Mouse (Mus musculus) adrenal gland, postnatal 4 days (tissue): Measurements from ENCODE around the gene St6gal1. TPM values are rescaled to one million over a fixed set of nuclear protein-coding genes. Genes with fewer than 3 reads are reported as not detected.

ENCODE experiments used
- DNase-seq, 2 experiments: peaks; one replicate each; pipeline ENCODE4 v3.0.0; 2021 to 2022; ENCODE audit warnings: low spot score in 2 of 2, mixed read lengths in 2 of 2
- total RNA-seq, 2 experiments: library from RNA; stranded (reverse); gene quantifications; 2 replicates each; pipeline ENCODE4 v1.2.3; 2021

The St6gal1 gene
- total RNA-seq, 2 experiments from 2014 or later: 46.6 to 56.3 TPM

DNA sequence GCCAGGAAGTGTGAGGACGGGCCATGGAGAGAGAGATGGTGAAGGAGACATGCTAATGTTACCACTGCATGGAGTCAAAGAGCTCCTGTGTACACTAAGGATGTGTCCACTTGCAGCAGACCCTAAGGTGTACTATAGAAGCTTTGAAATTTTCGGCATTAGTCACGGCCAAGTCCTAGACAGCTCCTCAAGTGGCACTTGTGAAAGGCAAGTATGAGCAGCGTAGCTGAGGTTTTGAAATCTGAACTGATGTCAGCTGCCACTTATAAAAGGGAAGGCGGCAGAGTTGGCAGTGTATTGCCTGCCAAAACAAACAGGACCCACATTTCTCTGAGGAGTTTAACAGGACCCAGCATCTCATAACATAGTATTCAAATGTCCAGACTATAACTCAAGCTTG lies 71.2 kb downstream of the St6gal1 start:
- DNase-seq: no peak

DNA sequence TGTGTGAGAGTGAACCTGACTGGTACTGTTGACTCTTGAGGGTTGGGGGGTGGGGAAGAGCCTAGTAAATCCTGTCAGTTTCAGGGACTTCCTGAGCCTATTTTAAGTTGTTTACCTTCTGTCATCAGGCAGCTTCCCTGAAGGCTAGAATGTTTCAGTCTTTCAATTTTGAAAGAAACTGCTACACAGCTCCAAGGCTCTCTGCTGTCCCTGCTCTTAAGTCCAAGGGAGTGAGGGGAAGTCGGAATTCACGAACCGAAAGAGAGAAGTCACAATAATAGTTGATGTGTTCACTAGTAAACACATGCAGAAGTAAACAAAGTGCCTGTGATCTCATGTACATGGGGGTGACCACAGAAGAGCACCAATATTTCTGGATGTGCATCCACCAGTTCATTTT lies 72.2 kb downstream of the St6gal1 start:
- DNase-seq: no peak

DNA sequence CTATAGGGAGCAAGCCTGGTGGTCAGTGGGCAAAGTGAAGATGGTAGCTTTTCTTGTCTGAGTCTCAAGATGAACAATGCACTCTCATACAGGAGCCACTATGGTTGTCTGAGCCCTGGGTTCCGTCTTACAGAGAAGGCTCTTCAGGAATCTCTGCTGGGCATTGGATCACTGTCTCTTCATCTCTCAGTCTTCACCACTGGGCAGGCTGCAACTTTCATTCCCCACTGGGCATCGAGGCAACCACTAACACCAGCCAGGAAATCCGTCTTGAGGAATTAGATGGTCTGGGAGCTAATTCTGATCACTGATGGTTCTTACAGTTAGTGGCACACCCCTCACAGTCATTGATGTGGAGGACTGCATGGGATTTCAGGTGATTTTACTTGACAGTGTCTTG lies 73.9 kb downstream of the St6gal1 start:
- DNase-seq: no peak

DNA sequence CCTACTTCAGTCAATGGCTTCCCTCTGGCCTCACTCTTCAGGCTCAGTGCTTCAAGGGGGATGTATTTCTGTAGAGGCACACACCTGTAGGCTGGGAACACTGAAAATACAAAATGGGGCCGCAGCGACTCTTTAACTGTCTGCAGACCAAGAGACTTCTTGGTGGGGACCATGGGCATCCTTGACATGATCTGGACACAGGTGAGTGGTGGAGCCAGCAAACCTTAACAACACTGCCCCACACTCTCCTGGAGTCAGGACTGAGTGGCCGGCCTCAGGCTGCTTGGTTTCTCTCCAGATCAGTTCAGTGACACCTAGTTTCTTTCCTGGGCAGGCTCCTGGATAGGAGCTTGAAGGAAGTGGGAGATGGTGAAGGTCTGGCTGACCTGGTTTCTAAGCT lies 74.4 kb downstream of the St6gal1 start:
- DNase-seq: no peak

DNA sequence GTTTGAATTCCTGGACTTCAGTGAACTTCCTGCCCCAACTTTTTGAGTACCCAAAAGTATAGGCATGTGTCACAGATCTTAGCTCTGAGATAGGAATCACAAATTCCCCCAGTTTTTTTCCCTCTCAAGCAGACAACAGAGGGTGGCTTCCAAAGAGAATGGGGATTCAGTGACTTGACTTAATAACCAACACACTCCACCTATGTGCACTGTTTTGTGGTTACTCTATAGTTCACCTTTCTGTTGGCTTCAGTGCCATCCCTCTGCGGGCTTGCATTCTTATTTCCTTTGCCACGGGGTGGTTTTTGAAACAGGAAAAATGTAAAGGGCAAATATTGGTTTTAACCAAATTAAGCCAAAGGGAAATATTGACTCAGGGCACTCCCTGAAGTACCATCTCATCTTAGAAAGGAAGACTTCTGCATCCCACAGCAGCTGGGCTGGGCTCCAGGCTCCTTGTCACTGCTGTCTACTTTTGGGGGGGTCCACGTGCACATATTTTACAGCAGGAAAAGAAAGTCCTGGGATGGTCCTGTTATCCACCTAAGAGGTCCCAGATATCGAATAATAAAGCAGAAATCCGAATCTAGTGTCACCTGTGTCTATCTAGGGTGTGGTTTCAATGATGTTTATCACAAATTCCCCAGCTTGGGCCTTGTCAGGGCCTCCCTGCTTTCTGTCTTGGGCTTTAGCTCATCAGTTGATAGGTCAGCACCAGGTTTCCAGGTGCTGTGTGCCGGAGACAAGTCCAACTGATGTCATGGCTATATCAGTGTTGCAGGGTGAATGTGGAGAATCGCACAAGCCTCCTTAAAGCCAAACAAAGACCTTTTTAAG lies 75.6 kb downstream of the St6gal1 start:
- DNase-seq: no peak

DNA sequence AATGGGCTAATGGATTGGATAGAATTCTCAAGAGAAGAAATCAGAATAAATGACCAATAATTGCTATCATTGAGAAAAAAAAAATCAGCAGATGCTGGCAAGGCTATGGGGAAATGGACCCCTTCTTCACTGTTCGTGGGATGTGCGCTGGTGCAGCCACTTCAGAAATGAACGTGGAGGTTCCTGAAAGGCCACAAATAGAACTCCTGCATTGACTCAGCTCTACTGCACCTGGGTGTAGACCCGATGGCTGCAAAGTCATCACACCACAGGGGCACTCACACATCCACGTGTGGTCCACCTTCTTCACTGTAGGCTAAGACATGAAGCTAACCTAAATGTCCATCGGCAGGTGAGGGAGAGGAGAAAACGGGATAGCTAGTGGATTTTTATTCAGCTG lies 77.2 kb downstream of the St6gal1 start:
- no peak for DNase-seq

DNA sequence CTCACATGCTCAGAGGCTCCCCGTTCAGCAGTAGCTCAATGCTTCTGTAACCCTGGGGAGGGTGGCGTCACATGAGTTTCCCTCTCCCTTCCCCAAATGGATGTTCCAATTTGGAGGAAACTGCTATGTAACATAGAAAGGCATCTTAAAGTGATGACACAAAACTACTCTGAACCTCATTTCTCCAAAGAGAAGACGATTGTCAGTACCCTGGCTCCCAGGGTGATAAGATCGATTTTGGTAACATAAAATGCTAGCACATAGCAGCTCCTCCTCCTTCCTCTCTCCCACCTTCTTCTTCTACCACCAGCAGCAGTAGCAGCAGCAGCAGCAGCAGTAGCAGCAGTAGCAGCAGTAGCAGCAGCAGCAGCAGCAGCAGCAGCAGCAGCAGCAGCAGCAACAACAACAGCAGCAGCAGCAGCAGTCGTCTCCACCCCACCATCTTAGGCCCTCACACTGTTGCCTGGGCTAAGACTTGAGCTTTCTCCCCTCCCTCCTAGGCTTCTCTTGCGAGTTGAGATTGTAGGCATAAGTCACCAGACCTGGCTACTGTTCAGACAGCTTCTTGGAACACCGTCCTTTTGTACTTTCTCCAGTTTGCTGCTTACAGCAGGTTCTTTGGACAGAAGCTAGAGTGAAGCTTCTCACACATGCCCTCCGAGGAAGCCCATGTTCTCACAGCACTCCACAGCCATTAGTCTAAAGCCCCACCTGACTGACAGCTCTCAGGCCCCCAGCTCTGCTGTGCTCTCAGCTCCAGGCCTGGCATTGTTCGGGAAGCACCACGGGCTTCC lies 81.5 kb downstream of the St6gal1 start:
- no peak for DNase-seq

DNA sequence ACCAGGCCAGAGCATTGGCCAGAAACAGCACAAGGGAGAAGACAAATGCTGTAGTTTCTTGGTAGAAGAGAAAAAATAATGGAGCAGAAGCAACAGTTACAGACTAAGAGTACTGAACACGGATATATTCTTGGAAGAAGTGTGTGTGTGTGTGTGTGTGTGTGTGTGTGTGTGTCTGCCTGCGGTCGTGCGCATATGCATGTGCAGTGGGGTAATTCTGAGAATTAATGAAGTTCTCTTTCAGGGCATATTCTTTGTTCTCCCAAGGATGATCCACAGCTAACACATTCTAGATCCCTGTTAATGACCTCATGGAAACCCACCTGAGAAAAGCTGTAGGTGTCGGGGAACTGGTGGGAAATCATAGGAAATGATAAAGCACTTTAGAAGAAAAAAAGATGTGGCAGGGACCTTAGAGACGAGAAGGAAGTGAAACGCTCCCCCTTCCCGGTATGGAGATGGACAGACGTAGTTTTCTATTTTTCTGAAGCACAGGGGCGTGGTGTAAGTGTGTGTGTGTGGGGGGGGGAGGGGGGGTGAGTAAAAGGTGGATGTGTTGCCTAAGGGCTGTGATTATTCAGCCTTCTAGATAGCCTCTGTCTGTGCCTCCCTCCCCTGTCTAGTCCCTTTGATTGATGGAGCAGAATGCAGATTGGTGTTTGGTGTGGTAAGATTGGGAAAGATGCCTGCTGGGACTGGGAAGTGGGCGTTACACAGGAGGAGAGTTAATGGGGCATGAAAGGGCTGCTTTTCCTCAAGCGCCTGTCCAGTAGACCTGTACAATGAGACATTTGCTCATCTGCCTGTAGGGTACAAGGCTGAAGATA lies 82.8 kb downstream of the St6gal1 start:
- DNase-seq: no peak

DNA sequence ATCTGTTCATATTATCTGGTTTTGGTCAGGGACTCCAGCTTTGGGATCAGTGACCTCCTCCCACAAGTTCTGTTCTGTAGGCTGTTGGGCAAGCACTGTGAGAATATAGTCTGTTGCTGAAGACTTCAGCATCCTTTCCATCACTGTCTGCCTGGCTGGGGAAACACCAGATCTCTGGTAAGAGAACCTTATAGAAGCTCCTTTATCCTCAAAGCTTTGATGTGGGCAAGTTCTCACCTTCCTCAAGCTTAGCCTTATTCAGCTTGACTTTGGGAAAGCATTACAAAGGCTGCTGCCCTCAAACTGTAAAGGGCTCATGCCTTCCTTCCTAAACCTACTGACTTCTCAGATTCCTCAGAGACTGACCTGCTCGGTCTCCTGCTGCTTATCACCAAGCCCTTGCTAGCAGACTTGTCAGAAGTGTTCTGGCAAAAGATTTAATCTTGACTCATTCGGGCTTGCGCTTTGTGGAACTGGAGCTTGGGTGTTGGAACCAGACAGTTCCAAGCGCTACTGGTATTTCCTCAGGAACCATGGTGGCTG lies 83.5 kb downstream of the St6gal1 start:
- no peak for DNase-seq

DNA sequence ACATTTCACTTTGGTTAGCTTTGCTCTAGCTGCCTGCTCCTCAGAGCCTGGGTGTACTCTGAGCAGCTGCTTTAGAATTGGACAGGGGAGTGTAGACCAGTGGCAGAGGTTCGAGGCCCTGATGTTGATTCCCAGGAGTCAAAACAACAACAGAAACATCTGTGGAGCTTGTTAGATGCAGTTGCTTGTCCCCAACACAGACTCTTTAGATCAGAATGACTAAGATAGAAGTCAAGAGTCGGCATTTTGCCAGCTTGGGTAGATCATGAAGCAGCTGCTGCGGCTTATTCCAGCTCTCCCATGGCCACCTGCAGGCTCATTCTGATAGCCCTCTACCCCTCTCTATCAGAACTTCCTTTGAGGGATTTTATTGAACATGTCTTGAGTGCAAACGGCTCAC lies 84.5 kb downstream of the St6gal1 start:
- DNase-seq: no peak

DNA sequence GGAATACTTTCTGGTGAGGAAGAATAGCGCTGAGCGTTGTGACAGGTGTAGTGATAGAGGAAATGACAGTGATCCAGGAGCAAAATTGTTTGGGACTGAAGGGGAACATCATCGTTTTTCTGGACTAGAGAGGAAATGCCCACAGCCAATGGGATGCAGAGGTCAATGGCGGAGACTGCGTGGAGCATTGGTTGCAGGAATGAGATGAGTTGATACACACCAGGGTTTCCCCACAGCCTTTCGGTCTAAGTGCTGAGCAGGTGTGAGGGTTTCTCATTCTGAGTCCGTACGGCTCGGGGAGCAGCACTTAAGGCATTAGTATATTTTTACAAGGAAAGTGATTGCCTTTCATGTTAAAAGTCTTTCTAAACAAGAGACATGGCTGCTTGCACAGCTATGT lies 88.1 kb downstream of the St6gal1 start:
- DNase-seq: no peak

DNA sequence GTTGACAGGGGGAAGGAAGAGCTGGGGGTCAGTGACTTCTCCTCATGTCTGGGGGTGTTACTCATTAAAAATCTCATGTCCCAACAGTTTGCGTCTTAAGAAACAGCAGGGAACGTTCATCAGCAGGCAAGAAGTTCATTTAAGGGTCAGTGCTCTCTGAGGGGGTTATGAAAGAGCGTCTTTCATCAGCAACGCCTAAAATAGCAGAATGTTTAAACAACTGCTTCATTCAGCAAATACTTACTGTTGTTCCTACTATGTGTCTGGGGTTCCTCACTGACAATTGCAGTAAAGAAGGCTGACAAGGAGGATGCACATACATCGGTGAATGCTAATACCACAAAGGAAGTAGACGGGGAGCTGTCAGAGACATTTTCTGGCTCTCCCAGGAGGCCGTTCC lies 90.2 kb downstream of the St6gal1 start:
- DNase-seq: no peak

DNA sequence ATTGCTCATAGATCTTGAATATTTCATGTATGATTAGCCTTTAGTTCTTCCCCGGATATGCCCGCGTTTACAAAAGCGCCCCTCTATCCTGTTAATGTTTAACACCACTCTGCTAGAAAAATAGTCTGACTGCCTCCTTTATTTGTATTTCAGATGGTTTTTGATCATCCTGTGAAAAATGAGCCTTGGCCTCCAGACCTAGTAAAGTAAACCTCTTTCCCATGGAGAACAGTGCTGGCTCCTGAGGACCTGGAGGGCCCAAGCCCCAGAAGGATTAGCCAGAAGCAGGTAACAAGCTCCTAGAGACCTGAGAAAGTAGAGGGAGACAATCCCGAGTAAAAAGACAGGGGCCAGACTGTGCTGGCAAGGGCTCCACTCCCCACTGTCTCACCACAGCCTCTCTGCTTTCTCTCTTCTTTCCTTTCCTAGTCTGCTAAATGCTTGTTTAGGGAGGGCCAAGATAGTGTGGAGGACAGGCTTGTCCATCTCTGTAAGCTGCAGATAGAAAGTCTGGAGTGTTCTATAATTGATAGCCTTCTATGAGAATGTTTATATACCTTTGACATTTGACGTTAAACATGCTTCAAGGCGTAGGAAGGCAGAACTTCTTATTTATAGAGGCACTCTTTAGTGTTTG lies 93.0 kb downstream of the St6gal1 start:
- DNase-seq: no peak

DNA sequence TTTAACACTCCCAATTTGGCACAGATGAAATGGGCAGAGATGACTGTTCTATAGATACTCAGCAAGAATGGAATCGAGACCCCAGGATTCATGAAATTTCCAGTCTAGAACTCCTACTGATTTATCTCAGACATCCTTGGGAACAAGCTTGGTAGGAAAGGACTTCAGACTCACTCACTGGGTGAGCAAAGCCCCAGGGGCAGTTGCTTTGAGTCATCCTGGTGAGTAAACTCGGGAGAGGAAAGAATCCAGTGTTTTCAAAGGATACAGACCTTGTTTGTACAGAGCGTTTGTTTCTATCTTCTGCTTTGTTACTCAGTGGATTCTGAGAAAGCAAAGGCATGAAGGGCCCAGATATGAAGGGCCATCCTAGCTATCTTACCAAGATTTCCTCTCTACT lies 95.5 kb downstream of the St6gal1 start:
- no peak for DNase-seq

DNA sequence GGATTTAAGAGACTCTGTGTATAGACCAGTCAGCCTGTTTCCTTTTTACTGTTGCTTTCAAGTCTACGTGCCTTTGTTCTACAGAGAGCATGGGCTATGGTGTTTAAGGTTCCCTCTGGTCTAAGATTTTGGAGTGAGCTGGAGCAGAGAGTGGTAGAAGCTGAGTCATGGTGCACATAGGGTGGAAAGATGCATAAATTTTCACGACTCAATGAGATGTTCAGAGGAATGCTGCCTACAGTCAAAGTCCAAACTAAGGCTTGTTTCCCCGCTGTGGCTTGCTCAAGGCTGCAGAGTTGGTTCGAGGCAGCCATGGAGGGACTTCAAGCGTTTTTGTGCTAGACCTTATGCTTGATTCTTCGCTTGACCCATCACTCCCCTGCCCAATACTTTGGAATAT lies 96.0 kb downstream of the St6gal1 start:
- no peak for DNase-seq

DNA sequence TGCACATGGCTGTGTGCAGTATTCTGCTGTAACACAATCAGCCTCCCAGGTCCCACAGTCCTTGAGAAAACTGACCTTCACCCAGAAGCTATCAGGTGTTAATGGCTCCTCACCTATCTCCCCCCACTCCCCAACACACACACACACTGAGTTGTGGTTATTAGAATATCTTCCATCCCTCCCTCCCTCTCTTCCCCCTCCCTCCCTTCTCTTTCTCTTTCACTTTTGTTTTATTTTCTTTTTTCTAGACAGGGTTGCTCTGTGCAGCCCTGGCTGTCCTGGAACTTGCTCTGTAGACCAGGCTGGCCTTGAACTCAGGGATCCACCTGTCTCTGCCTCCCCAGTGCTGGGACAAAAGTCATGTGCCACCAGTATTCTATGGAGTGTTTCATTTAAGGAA lies 97.9 kb downstream of the St6gal1 start:
- DNase-seq: no peak

DNA sequence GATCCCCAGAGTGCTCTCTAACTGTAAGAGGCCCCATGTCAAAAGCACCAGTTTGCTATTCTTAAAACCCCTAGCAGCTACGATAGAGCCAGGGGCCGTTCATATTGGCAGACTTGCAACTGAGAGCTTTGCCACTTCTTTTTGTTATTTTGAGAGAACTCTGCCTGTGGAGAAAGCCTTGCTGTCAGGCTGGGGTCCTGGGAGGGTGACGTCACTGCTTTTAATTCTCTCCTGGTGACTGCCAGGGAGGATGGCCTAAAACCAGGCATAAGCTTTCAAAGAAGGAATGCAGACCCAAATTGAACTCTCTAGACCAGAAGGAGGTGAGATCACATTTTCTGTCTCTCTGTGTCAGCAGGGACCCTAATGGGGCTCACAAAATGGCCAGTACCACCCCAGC lies 99.4 kb downstream of the St6gal1 start:
- DNase-seq: no peak

DNA sequence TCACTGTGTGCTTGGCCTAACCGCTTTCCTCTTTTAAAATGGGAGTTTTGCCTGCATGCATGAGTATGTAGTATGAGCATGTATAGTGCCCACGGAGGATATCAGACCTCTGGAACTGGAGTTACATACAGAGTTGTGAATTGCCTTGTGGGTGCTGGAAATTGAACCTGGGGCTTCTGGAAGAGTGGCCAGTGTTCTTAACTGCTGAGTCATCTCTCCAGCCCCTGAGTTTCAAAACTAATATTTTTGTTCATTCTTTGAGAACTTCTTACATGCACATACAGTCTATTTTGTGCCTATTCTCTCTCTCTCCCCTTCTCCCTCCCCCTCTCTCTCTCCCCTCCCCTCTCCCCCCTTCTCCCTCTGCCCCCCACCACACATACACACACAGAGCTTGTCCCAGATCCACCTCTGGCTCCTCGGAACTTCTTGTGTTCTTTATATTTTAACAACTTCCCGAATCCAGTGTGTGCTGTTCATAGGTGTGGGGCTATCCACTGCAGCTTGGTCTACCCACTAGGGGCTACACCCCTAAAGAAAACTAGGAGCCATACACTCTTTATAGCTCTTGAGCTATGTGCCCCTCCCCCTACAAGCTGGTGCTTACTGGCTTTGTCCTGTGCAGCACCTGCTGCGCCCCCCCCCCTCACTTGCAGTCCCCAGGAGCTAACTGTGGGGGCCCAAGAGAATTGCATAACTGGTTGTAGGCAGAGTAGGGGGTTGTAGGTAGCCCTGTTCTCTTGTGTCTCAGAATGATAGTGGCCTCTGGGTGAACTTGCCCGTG lies 100.5 kb downstream of the St6gal1 start:
- DNase-seq: no peak

DNA sequence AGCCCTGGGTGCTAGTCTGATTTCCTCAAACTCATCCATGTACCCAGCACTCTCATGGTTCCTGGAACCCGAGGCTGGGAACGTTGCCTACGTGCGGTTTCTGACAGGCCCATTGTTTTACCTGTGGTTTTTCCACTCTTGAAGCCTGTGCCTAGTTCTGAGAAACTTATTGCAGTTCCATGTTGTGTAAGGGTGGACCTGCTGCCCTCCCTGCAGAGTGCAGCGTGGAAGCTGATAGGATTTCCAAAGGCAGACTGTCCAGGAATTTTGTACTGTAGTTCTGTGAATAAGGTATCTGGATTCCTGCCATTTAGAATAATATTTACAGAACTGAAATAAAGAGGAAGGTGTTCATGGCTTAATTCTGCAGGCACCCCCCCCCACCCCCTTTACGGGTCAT lies 102.1 kb downstream of the St6gal1 start:
- no peak for DNase-seq

DNA sequence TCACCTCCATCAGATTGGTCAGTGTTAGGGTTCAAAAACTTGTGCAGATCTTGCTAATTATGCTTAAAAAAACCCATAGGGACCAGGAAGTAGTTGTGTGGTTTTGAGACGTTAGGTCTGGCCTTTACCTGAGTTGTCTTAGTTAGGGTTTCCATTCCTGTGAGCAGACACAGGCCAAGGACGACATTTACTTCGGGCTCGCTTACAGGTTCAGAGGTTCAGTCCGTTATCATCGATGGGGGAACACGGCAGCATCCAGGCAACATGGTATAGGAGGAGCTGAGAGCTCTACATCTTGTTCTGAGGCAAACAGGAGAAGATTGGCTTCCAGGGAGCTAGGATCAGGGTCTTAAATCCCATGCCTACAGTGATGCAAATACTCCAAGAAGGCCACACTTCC lies 102.7 kb downstream of the St6gal1 start:
- no peak for DNase-seq
